Mouse (Mus musculus) heart, postnatal 0 days (tissue): Measurements from ENCODE around the gene Itgae. TPM values are rescaled to one million over a fixed set of nuclear protein-coding genes. Genes with fewer than 3 reads are reported as not detected.
A peak's percentile ranks its signal among the peaks of the same experiment; 100 is the strongest.

Source experiments
- ATAC-seq: fragments of 200-750 bp; cut with Nextera tagmentation; 2 replicates; pipeline ENCODE4 v1.8.0; 2017; ENCODE audit warnings: low read depth, moderate number of reproducible peaks, moderate library complexity; ENCODE audit not compliant: insufficient read depth
- DNase-seq: peaks from one replicate; pipeline ENCODE4 v3.0.0-alpha.2; 2016; ENCODE audit warnings: low spot score
- H3K27ac ChIP-seq: fragments of 300-500 bp; sonication (generic); 2 replicates; pipeline ENCODE4 v1.5.1; 2014; ENCODE audit warnings: low read depth, mild to moderate bottlenecking
- H3K27me3 ChIP-seq: fragments of 300-500 bp; sonication (generic); 2 replicates; pipeline ENCODE4 v1.6.1; 2014; ENCODE audit warnings: low read length, mixed read lengths; ENCODE audit not compliant: control insufficient read depth, insufficient read depth
- H3K36me3 ChIP-seq: fragments of 300-500 bp; sonication (generic); replicated peaks from 2 replicates; pipeline ENCODE4 v1.6.1; 2014; ENCODE audit warnings: low read length, mixed read lengths; ENCODE audit not compliant: control insufficient read depth, insufficient read depth
- H3K4me1 ChIP-seq: fragments of 300-500 bp; sonication (generic); 2 replicates; pipeline ENCODE4 v1.6.1; 2014; ENCODE audit warnings: antibody characterized with exemption; ENCODE audit not compliant: control insufficient read depth, insufficient read depth
- H3K4me2 ChIP-seq: fragments of 300-500 bp; sonication (generic); 2 replicates; pipeline ENCODE4 v1.6.1; 2014; ENCODE audit warnings: low read depth, mild to moderate bottlenecking, low read length, moderate library complexity
- H3K4me3 ChIP-seq: fragments of 300-500 bp; sonication (generic); 2 replicates; pipeline ENCODE4 v1.5.1; 2014; ENCODE audit warnings: low read depth, low read length
- H3K9ac ChIP-seq: fragments of 300-500 bp; sonication (generic); replicated peaks from 2 replicates; pipeline ENCODE4 v1.6.1; 2014; ENCODE audit warnings: low read depth, low read length, mixed read lengths
- H3K9me3 ChIP-seq: fragments of 300-500 bp; sonication (generic); replicated peaks from 2 replicates; pipeline ENCODE4 v1.6.1; 2016; ENCODE audit warnings: low read length; ENCODE audit not compliant: control insufficient read depth
- CTCF ChIP-seq: IDR thresholded peaks from 2 replicates; pipeline ENCODE4 v1.5.1; 2016; ENCODE audit warnings: antibody characterized with exemption, control low read depth, low read depth
- EP300 ChIP-seq: IDR thresholded peaks from 2 replicates; pipeline ENCODE4 v1.6.1; 2016; ENCODE audit warnings: antibody characterized with exemption, low read depth
- WGBS: fragments of 180-500 bp; shearing (Covaris S2); extraction: QIAGEN DNeasy Blood & Tissue Kit; methylation state at CpG from one replicate; pipeline ENCODE4 v1.1.7; 2014; 5-methylcytosine and 5-hydroxymethylcytosine counted together
- polyA plus RNA-seq: library from polyadenylated mRNA; unstranded; fragments of >200 nt; fragmentation: Nextera tagmentation; extraction: Ambion mirVana; gene quantifications from 2 replicates; pipeline ENCODE4 v1.2.1, GENCODE M21; 2015
- total RNA-seq: library from RNA; depleted of rRNA; stranded (reverse); fragments of >200 nt; gene quantifications from 2 replicates; pipeline ENCODE4 v1.2.3, GENCODE M21; 2014; ENCODE audit warnings: low replicate concordance

The Itgae gene
- total and polyA plus RNA-seq, 2 experiments from 2014 or later, result 0.12 TPM; not detected in 1

DNA sequence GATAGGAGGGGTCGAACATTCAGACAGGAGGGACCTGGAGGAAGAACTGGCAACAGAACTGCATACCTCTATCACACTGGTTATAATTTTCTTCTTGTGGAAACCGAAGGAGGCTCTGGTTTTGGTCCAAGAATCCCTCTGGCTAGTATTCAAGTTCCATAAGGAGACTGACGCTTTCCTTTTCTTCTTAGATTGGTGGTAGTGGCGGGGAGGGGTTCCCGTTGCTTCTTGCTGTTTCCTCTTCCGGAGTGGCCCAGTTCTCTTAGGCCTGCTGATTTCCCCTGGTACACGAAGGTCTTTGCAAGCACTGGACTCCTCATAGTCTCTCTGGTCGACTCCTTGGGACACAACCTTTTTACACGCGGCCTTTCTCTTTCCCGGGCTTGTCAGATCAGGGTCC is 46.7 kb downstream of the Itgae start:
- no peak for TF ChIP-seq EP300
- TF ChIP-seq CTCF, result no peak
- Histone ChIP-seq H3K4me1 (peaks cover 30% of the 10 kb centered on the region), H3K36me3 (peaks cover 13% of the 10 kb centered on the region; the same call in 1 of the 2 replicates), H3K4me3 (peak overlapping the region; percentile 83), H3K4me2 (peak overlapping the region; percentile 90), H3K27me3 (no peaks in the 10 kb centered on the region), H3K27ac (no peak overlapping the region), H3K9me3 (no peaks in the 10 kb centered on the region), H3K9ac (peak overlapping the region; percentile 62)
- WGBS, result 7% methylated on average over 11 of the region's 11 CpGs
- ATAC-seq, result no peak
- peak; percentile 23 for DNase-seq

DNA sequence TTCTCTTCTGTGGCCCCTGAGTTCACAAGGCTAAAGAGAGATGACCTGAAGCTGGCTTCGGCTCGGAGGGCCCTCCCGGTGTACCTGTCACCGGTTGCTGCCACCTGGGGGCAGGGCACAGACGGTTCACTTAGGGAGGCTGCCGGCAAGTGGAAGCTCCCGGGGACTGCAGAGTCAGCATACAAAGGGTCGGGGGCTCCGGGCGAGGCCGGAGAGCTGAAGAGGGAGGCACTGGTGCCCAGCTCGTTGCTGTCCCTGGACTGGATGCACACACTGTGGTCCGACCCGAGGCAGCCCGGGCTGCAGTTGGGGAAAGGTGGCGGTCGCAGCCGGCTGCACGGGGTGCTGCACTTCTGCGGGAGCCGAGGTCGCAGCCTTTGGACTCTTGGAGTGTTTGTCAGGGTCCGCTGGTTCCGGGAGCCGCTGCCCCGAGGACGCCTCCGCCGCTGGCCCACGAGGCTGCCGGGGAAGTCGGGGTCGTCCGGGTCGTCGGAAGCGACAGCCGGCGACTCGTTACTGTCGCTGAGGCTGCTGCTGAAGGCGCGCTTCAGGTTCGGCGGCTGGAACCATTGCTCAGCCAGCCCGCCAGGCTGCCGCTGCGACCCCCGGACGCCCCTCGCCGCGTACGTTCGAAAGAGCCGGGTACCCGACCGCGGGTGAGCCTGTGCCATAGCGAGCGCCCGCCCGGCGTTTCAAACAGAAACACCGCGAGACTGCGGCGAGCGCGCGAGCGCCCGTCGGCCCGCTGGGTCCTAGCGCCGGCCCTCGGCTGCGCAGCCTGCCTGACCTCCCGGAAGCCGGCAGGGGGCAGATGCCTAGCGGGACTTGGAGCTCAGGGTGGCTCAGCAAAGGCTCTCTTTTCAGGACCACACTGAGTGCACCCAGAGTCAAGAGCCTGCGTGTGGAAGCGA is 47.5 kb downstream of the Itgae start, which contains the start of gene Haspin:
TSS of gene Haspin (minus strand) at position 704 of the 911 bp plus-strand sequence.
- Histone ChIP-seq H3K4me1 (peaks cover 30% of the 10 kb centered on the region), H3K4me3 (peak within 1 kb of the TSS; percentile 83), H3K9me3 (no peaks in the 10 kb centered on the region), H3K27me3 (no peaks in the 10 kb centered on the region), H3K36me3 (peaks cover 10% of the 10 kb centered on the region; the same call in 1 of the 2 replicates), H3K27ac (0 out of 2 replicates have a peak within 1 kb of the TSS, but pooled peaks have one; percentile 8), H3K9ac (peak within 1 kb of the TSS; percentile 62), H3K4me2 (peak within 1 kb of the TSS; percentile 90)
- ATAC-seq, result peak; percentile 96
- TF ChIP-seq EP300 (peak; percentile 97), CTCF (peak; percentile 94)
- DNase-seq, result peak; percentile 84
- under 1% methylated on average over 82 of the region's 84 CpGs for WGBS

DNA sequence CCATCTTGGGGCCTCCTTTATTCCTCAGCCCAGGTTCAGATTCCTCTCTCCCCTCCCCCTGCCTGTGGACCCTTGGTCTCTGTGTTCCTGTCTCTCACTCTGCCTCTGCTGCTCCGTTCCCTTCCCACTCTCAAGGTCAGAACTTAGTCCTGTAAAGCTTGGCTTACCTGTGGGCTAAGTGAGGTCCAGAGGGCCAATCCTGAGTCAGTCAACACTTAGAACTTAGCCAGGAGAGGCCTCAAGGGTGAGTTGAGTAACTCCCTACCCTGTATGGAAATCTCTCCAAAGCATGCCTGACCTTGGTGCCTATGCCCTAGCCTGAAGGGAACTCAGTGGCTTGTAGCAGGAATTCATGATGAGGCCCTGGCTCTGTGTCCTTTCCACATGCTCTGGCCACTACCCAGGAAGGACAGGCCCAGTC is 53.9 kb downstream of the Itgae start:
- no peak overlapping the region for H3K4me3 ChIP-seq
- 67% methylated on average over 1 of the region's 1 CpGs for WGBS
- no peak overlapping the region for H3K9ac ChIP-seq
- H3K4me1 ChIP-seq, result no peaks in the 10 kb centered on the region
- peak; percentile 67 for ATAC-seq
- no peaks in the 10 kb centered on the region for H3K9me3 ChIP-seq
- no peak overlapping the region for H3K4me2 ChIP-seq
- no peak for DNase-seq
- TF ChIP-seq EP300 (no peak), CTCF (no peak)
- no peaks in the 10 kb centered on the region for H3K36me3 ChIP-seq
- no peaks in the 10 kb centered on the region for H3K27me3 ChIP-seq
- H3K27ac ChIP-seq, result no peak overlapping the region

DNA sequence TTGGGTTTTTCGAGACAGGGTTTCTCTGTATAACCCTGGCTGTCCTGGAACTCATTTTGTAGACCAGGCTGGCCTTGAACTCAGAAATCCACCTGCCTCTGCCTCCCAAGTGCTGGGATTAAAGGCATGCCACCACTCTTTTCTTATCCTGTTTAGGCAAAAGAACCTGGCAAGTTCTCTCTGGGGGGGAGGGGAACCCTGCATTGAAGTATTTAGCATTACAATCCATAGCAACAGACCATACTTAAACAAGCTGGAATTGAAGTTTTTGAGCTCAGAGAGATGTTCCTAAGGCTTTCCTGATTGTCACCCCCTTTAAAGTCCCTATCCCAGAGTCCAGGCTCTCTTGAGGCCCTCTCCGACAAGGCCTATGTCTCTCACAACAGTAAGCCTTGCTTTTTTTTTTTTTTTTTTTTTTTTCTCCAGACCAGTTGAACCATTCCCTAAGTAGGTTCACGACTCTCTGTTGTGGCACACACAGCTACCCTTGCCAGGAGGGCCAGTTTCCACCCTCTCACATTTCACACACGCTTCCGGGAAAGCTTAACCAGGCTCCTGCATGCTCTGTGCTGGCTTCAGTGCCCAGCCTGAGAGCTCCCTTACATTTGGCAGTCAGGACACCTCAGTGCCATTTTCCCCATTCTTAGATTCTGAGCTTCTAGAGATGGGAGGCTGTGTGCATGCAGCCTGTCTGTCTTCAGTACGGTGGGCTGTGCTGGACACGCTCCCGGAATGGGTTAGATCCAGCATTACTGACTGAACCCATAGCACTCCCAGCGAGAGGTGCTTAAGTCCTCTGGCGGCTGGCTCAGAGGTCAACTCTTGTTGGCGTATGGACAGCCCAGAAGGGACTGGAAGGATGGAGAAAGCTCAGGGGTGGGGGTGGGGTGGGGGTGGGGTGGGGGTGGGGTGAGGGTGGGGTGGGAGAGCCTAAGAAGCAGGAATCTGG is 55.9 kb downstream of the Itgae start:
- DNase-seq, result no peak
- Histone ChIP-seq H3K4me1 (no peaks in the 10 kb centered on the region), H3K27ac (no peak overlapping the region), H3K4me3 (no peak overlapping the region), H3K4me2 (no peak overlapping the region), H3K9ac (no peak overlapping the region), H3K27me3 (no peaks in the 10 kb centered on the region), H3K36me3 (no peaks in the 10 kb centered on the region), H3K9me3 (no peaks in the 10 kb centered on the region)
- no peak for TF ChIP-seq EP300
- no peak for TF ChIP-seq CTCF
- WGBS, result 53% methylated on average over 11 of the region's 11 CpGs
- no peak for ATAC-seq

DNA sequence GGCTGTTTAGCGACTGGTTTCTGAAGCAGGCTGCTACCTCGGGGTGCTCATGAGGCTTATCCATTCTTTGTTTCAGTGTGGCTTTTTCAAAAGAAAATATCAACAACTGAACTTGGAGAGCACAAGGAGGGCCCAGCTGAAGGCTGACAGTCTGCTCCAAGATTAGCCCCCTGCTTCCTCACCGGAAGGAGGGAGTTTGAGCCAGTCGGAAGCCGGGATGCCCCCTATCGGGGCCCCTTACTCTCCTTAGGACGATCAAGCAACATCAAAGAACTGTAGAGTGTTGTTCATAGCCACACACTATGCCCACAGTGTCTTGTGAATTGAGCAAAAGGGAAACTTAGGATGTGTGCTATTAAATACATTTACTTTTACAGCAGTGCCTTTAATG is 56.6 kb downstream of the Itgae start:
- Histone ChIP-seq H3K36me3 (no peaks in the 10 kb centered on the region), H3K9ac (no peak overlapping the region), H3K27me3 (no peaks in the 10 kb centered on the region), H3K4me2 (no peak overlapping the region), H3K9me3 (no peaks in the 10 kb centered on the region), H3K4me3 (no peak overlapping the region), H3K4me1 (no peaks in the 10 kb centered on the region), H3K27ac (no peak overlapping the region)
- WGBS, result 45% methylated on average over 7 of the region's 7 CpGs
- TF ChIP-seq EP300 (no peak), CTCF (no peak)
- ATAC-seq (no peak), DNase-seq (no peak)
